Mouse (Mus musculus) heart, embryonic 11.5 days (tissue): ENCODE measurements around the gene Btbd9. TPM values are rescaled to one million over a fixed set of nuclear protein-coding genes. Genes with fewer than 3 reads are reported as not detected.
A peak's percentile ranks its signal among the peaks of the same experiment; 100 is the strongest.

Source experiments
- ATAC-seq: fragments of 200-750 bp; cut with Nextera tagmentation; replicated peaks from 2 replicates; pipeline ENCODE4 v1.8.0; 2017; ENCODE audit warnings: moderate library complexity; ENCODE audit not compliant: insufficient number of reproducible peaks, low FRiP score, low TSS enrichment
- H3K27ac ChIP-seq: fragments of 300-500 bp; sonication (generic); 2 replicates; pipeline ENCODE4 v1.5.1; 2014; ENCODE audit warnings: mild to moderate bottlenecking, low read depth, low read length
- H3K27me3 ChIP-seq: fragments of 300-500 bp; sonication (generic); 2 replicates; pipeline ENCODE4 v1.6.1; 2014; ENCODE audit warnings: mild to moderate bottlenecking, low read length, mixed read lengths; ENCODE audit not compliant: control insufficient read depth, insufficient read depth
- H3K36me3 ChIP-seq: fragments of 300-500 bp; sonication (generic); 2 replicates; pipeline ENCODE4 v1.6.1; 2014; ENCODE audit warnings: mild to moderate bottlenecking, low read length, moderate library complexity, mixed read lengths; ENCODE audit not compliant: control insufficient read depth, insufficient read depth
- H3K4me1 ChIP-seq: fragments of 300-500 bp; sonication (generic); 2 replicates; pipeline ENCODE4 v1.6.1; 2014; ENCODE audit warnings: low read length; ENCODE audit not compliant: control insufficient read depth, insufficient read depth
- H3K4me2 ChIP-seq: fragments of 300-500 bp; sonication (generic); 2 replicates; pipeline ENCODE4 v1.6.1; 2014; ENCODE audit warnings: mild to moderate bottlenecking, moderate library complexity
- H3K4me3 ChIP-seq: fragments of 300-500 bp; sonication (generic); 2 replicates; pipeline ENCODE4 v1.5.1; 2014; ENCODE audit warnings: low read depth, low read length
- H3K9ac ChIP-seq: fragments of 300-500 bp; sonication (generic); 2 replicates; pipeline ENCODE4 v1.6.1; 2014; ENCODE audit warnings: mild to moderate bottlenecking, low read depth, low read length, moderate library complexity
- H3K9me3 ChIP-seq: fragments of 300-500 bp; sonication (generic); replicated peaks from 2 replicates; pipeline ENCODE4 v1.6.1; 2016; ENCODE audit warnings: low read length; ENCODE audit not compliant: control insufficient read depth
- WGBS: fragments of 180-500 bp; shearing (Covaris S2); extraction: QIAGEN DNeasy Blood & Tissue Kit; methylation state at CpG from one replicate; pipeline ENCODE4 v1.1.7; 2014; ENCODE audit not compliant: insufficient replicate concordance; 5-methylcytosine and 5-hydroxymethylcytosine counted together
- polyA plus RNA-seq: library from polyadenylated mRNA; unstranded; fragments of >200 nt; fragmentation: Nextera tagmentation; extraction: Ambion mirVana; gene quantifications from 2 replicates; pipeline ENCODE4 v1.2.1, GENCODE M21; 2014

The Btbd9 gene
- polyA plus RNA-seq, 1 experiment from 2014 or later, result 41.9 TPM

DNA sequence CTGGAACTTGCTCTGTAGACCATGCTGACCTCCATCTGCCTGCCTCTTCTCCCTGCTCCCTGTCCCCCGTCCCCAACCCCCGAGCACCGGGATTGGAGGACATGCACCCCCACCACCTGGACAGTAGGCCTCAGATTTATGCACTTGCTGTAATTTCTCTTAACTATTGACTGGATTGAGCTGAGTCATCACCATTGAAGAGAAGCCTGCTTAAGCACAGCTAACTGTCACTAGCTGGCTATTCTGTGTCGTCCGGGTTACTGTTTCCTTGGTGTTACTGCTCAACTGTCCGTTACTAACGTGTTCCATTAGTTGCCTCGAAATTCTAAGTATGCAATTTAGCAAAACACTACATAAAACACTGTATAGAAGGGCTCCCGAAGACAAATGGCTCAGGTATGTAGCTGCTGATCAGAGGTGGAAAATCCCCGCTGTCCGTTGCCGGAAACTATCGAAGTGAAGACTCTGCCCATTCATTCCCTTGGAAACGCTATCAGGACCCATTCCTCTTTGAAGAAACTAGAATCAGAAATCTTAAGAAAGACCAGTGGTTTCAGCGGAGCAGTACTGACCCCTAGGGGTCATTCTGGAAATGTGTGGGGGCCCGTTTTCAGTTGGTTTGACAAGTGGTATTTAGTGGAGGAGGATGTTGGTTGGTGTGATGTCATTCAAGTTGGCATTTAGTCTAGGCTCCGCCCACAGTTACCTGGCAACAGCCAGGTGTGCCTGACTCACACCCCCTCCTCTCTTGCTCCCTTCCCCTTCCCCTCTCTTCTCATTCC lies 14.3 kb upstream of the Btbd9 start:
- Histone ChIP-seq H3K9me3 (no peaks in the 10 kb centered on the region), H3K27me3 (no peaks in the 10 kb centered on the region), H3K4me3 (no peak overlapping the region), H3K27ac (no peak overlapping the region), H3K4me1 (no peaks in the 10 kb centered on the region), H3K36me3 (0 out of 2 replicates have a peak, but pooled peaks cover 5% of the 10 kb centered on the region), H3K9ac (no peak overlapping the region), H3K4me2 (no peak overlapping the region)
- ATAC-seq, result no peak
- 52% methylated on average over 17 of the region's 17 CpGs for WGBS

- H3K9ac ChIP-seq, result no peak overlapping the region
- no peak for ATAC-seq
- no peaks in the 10 kb centered on the region for H3K36me3 ChIP-seq
- H3K27ac ChIP-seq, result no peak overlapping the region
- H3K9me3 ChIP-seq, result no peaks in the 10 kb centered on the region
- 78% methylated on average over 2 of the region's 2 CpGs for WGBS
- no peaks in the 10 kb centered on the region for H3K27me3 ChIP-seq
- no peak overlapping the region for H3K4me3 ChIP-seq
- H3K4me2 ChIP-seq, result no peak overlapping the region
- no peaks in the 10 kb centered on the region for H3K4me1 ChIP-seq
Observed at GRCm38 (mm10) chr17:30583258-30584001, 7.1 kb upstream of the Btbd9 start.

DNA sequence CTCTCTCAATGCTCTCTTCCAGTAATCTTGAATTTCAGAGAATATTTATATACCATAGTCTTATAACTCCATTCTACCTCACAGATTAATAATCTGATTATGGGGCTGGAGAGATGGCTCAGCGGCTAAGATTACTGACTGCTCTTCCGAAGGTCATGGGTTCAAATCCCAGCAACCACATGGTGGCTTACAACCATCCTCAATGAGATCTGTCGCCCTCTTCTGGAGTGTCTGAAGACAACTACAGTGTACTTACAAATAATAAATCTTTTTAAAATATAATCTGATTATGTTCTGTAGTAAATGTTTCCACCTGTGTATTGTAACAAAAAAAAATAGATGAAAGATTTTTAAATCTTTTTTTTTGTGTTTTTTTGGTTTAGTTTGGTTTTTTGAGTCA lies 6.0 kb upstream of the Btbd9 start:
- H3K9ac ChIP-seq, result no peak overlapping the region
- no peak for ATAC-seq
- WGBS, result 75% methylated on average over 3 of the region's 3 CpGs
- H3K9me3 ChIP-seq, result no peaks in the 10 kb centered on the region
- no peak overlapping the region for H3K4me3 ChIP-seq
- H3K27ac ChIP-seq, result no peak overlapping the region
- H3K4me1 ChIP-seq, result no peaks in the 10 kb centered on the region; the same call in 1 of the 2 replicates
- H3K27me3 ChIP-seq, result no peaks in the 10 kb centered on the region
- no peak overlapping the region for H3K4me2 ChIP-seq
- no peaks in the 10 kb centered on the region for H3K36me3 ChIP-seq

DNA sequence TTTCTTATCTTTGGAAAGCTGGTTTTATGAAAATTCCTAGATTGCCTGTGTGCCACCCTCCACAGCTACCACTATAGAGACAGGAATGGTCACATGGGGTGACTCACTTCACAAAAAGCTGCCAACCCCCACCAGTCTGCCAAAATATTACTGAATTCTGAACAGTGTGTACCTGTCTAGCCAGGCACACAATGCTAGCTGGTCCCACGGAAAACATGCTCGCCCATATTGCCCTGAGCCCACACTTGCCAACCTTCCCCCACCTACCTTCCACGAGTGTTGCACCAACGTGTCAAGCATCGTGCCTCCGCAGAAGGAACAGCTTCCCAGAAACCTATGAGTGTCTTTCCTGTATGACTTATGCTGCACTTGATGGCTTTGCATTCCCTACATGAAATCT lies 4.9 kb upstream of the Btbd9 start:
- no peaks in the 10 kb centered on the region for H3K36me3 ChIP-seq
- H3K4me1 ChIP-seq, result peaks cover 7% of the 10 kb centered on the region
- H3K9ac ChIP-seq, result no peak overlapping the region
- no peak overlapping the region for H3K4me2 ChIP-seq
- H3K27me3 ChIP-seq, result no peaks in the 10 kb centered on the region
- ATAC-seq, result no peak
- no peaks in the 10 kb centered on the region for H3K9me3 ChIP-seq
- H3K4me3 ChIP-seq, result no peak overlapping the region
- no peak overlapping the region for H3K27ac ChIP-seq
- WGBS, result 85% methylated on average over 6 of the region's 6 CpGs

- no peaks in the 10 kb centered on the region for H3K36me3 ChIP-seq
- no peak overlapping the region for H3K9ac ChIP-seq
- no peak overlapping the region for H3K4me3 ChIP-seq
- no peak for ATAC-seq
- H3K4me2 ChIP-seq, result no peak overlapping the region
- peaks cover 7% of the 10 kb centered on the region for H3K4me1 ChIP-seq
- H3K9me3 ChIP-seq, result no peaks in the 10 kb centered on the region
- no peak overlapping the region for H3K27ac ChIP-seq
- H3K27me3 ChIP-seq, result no peaks in the 10 kb centered on the region
- 54% methylated on average over 1 of the region's 1 CpGs for WGBS
Observed at GRCm38 (mm10) chr17:30580781-30581180, 4.5 kb upstream of the Btbd9 start.

- Histone ChIP-seq H3K9me3 (no peaks in the 10 kb centered on the region), H3K27ac (no peak overlapping the region), H3K27me3 (no peaks in the 10 kb centered on the region), H3K4me2 (peak overlapping the region; percentile 88), H3K4me1 (peaks cover 17% of the 10 kb centered on the region), H3K36me3 (no peaks in the 10 kb centered on the region), H3K9ac (peak overlapping the region; percentile 84), H3K4me3 (peak overlapping the region; percentile 82)
- ATAC-seq, result no peak
- 55% methylated on average over 12 of the region's 12 CpGs for WGBS
Observed at GRCm38 (mm10) chr17:30576946-30577345, 658 bp upstream of the Btbd9 start.

GRCm38 (mm10) chr17:30575121-30575904 lies 975 bp downstream of the Btbd9 start:
- no peaks in the 10 kb centered on the region for H3K27me3 ChIP-seq
- H3K4me3 ChIP-seq, result peak overlapping the region; percentile 82
- peak; percentile 19; the same call in 1 of the 2 replicates for ATAC-seq
- no peaks in the 10 kb centered on the region for H3K9me3 ChIP-seq
- H3K4me1 ChIP-seq, result peaks cover 20% of the 10 kb centered on the region
- H3K27ac ChIP-seq, result peak overlapping the region; percentile 87
- WGBS, result 5% methylated on average over 35 of the region's 35 CpGs
- peak overlapping the region; percentile 88 for H3K4me2 ChIP-seq
- H3K9ac ChIP-seq, result peak overlapping the region; percentile 84
- no peaks in the 10 kb centered on the region for H3K36me3 ChIP-seq

DNA sequence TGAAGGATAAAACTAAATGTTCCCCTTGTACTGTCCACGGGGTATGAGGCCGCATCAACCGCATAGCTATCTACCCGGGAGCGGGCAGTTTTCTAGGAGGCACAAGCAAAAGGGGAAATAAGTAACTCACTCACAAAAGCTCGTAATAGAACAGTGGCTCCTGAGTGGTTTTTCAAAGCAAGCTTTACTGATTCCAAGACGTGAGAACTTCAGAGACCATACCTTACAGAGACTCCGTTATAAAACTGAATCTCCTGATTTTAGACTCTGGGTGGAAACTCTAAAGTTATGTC lies 1.6 kb downstream of the Btbd9 start:
- Histone ChIP-seq H3K36me3 (no peaks in the 10 kb centered on the region), H3K27ac (peak overlapping the region; percentile 43; the same call in 1 of the 2 replicates), H3K4me2 (peak overlapping the region; percentile 88), H3K9ac (no peak overlapping the region), H3K4me3 (peak overlapping the region; percentile 82), H3K27me3 (no peaks in the 10 kb centered on the region), H3K4me1 (peaks cover 20% of the 10 kb centered on the region), H3K9me3 (no peaks in the 10 kb centered on the region)
- no peak for ATAC-seq
- WGBS, result 69% methylated on average over 8 of the region's 8 CpGs
